Mouse (Mus musculus) liver, embryonic 14.5 days (tissue): ENCODE data around the gene Htra1. TPM values are rescaled to one million over a fixed set of nuclear protein-coding genes. Genes with fewer than 3 reads are reported as not detected.
A peak's percentile ranks its signal among the peaks of the same experiment; 100 is the strongest.

Source experiments
- ATAC-seq: fragments of 200-750 bp; cut with Nextera tagmentation; 2 replicates; pipeline ENCODE4 v1.8.0; 2017; ENCODE audit warnings: moderate number of reproducible peaks, mild to moderate bottlenecking, moderate library complexity; ENCODE audit not compliant: insufficient read depth
- DNase-seq, 3 experiments: peaks; one replicate each; pipeline ENCODE4 v3.0.0-alpha.2; 2012 to 2013; ENCODE audit warnings: low read depth in 3 of 3, low spot score in 3 of 3
- H3K27ac ChIP-seq: fragments of 300-500 bp; sonication (generic); 2 replicates; pipeline ENCODE4 v1.5.1; 2014; ENCODE audit warnings: moderate library complexity, mild to moderate bottlenecking, control low read depth, inconsistent platforms
- H3K27me3 ChIP-seq: fragments of 300-500 bp; sonication (generic); 2 replicates; pipeline ENCODE4 v1.6.1; 2014; ENCODE audit warnings: mild to moderate bottlenecking, low read length, moderate library complexity; ENCODE audit not compliant: control insufficient read depth, insufficient read depth
- H3K36me3 ChIP-seq: fragments of 300-500 bp; sonication (generic); replicated peaks from 2 replicates; pipeline ENCODE4 v1.6.1; 2014; ENCODE audit warnings: low read depth; ENCODE audit not compliant: control insufficient read depth, insufficient read depth
- H3K4me1 ChIP-seq, 2 experiments: fragments of 200-500 bp in 1 of 2; fragments of 300-500 bp in 1 of 2; sonication (generic) in 1 of 2; replicated peaks; 2 replicates each; pipeline ENCODE4 v1.6.1; 2012 to 2014; ENCODE audit warnings: antibody characterized with exemption in 1 of 2, inconsistent platforms in 1 of 2, low read length in 1 of 2; ENCODE audit not compliant: control insufficient read depth in 2 of 2, insufficient read depth in 2 of 2
- H3K4me2 ChIP-seq: fragments of 300-500 bp; sonication (generic); 2 replicates; pipeline ENCODE4 v1.6.1; 2014; ENCODE audit warnings: low read depth, mild to moderate bottlenecking, control low read depth, moderate library complexity
- H3K4me3 ChIP-seq, 2 experiments: fragments of 200-500 bp in 1 of 2; fragments of 300-500 bp in 1 of 2; sonication (generic) in 1 of 2; 2 replicates each; pipeline ENCODE4 v1.5.1; 2012 to 2014; ENCODE audit warnings: low read depth in 2 of 2, low read length in 2 of 2, mild to moderate bottlenecking in 2 of 2, control low read depth in 1 of 2, inconsistent platforms in 1 of 2, moderate library complexity in 1 of 2; ENCODE audit not compliant: insufficient read depth in 1 of 2
- H3K9ac ChIP-seq: fragments of 300-500 bp; sonication (generic); replicated peaks from 2 replicates; pipeline ENCODE4 v1.6.1; 2014; ENCODE audit warnings: mild to moderate bottlenecking, control low read depth, moderate library complexity
- H3K9me3 ChIP-seq: fragments of 300-500 bp; sonication (generic); 2 replicates; pipeline ENCODE4 v1.6.1; 2016; ENCODE audit warnings: low read length, mixed read lengths; ENCODE audit not compliant: control insufficient read depth
- CTCF ChIP-seq: IDR thresholded peaks from 2 replicates; pipeline ENCODE4 v1.5.1; 2016; ENCODE audit warnings: antibody characterized with exemption, low read depth, control low read depth
- EP300 ChIP-seq: IDR thresholded peaks from 2 replicates; pipeline ENCODE4 v1.6.1; 2016; ENCODE audit warnings: antibody characterized with exemption, low read depth
- WGBS: fragments of 180-500 bp; shearing (Covaris S2); extraction: QIAGEN DNeasy Blood & Tissue Kit; methylation state at CpG from one replicate; pipeline ENCODE4 v1.1.7; 2014; ENCODE audit not compliant: insufficient replicate concordance; 5-methylcytosine and 5-hydroxymethylcytosine counted together
- polyA plus RNA-seq, 2 experiments: library from polyadenylated mRNA; depleted of rRNA in 1 of 2; stranded (reverse) in 1 of 2; unstranded in 1 of 2; fragments of >200 nt; fragmentation: Nextera tagmentation in 1 of 2; extraction: Ambion mirVana in 1 of 2; gene quantifications; 2 replicates each; pipeline versions ENCODE4 v1.2.1 to v1.2.3; 2012 to 2014

Htra1 gene
- polyA plus RNA-seq, 2 experiments: 0.17 to 0.30 TPM

- ATAC-seq (no peak), DNase-seq (no peak)
- Histone ChIP-seq H3K4me2 (no peak overlapping the region), H3K27me3 (no peaks in the 10 kb centered on the region), H3K9me3 (no peaks in the 10 kb centered on the region), H3K4me1 (no peaks in the 10 kb centered on the region), H3K4me3 (no peak overlapping the region), H3K36me3 (no peaks in the 10 kb centered on the region), H3K9ac (no peak overlapping the region), H3K27ac (no peak overlapping the region)
- TF ChIP-seq CTCF (no peak), EP300 (no peak)
- 71% methylated on average over 9 of the region's 9 CpGs for WGBS
Observed at GRCm38 (mm10) chr7:130894931-130895617, 40.8 kb upstream of the Htra1 start.

DNA sequence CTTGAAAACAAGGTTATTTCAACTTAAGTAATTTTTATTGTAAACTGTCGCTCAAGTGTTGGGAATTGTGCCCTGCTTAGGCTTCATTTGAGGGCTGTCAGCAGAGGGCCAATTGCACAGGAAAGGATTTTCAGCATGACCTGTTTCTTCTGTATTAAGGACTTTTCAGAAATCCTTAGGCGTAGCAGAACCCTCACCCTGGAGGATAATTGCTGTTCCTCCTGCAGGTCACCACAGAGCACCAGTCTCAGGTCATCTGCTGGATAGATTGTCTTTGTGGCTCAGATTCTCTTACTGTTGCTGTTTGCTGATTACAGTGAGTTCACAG lies 40.3 kb upstream of the Htra1 start:
- H3K4me1 ChIP-seq: no peaks in the 10 kb centered on the region

DNA sequence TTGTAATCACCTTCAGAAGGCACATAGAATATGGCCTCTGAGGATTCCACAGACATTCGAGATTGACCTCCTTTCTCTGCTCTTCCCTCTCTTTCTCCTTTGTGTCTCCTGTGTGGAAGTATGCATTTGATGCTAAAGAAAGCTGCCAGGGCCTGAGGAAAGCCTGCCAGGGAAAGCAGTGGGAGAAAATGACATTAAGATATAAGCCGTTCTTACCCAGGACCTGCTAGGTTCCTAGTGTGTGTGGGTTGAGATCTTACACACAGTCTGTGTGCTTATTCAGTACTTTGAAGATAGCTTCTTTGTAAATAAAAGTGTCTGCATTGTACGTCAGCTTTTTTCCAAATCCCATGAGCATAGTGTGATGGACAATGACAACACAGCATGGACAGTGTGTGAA lies 39.8 kb upstream of the Htra1 start:
- TF ChIP-seq EP300: no peak
- no peak for TF ChIP-seq CTCF
- no peaks in the 10 kb centered on the region for H3K9me3 ChIP-seq
- H3K4me2 ChIP-seq: no peak overlapping the region
- H3K4me3 ChIP-seq: no peak overlapping the region
- H3K27me3 ChIP-seq: no peaks in the 10 kb centered on the region
- no peak for DNase-seq
- H3K4me1 ChIP-seq: no peaks in the 10 kb centered on the region
- no peak overlapping the region for H3K9ac ChIP-seq
- H3K36me3 ChIP-seq: no peaks in the 10 kb centered on the region
- H3K27ac ChIP-seq: no peak overlapping the region
- WGBS: 64% methylated on average over 3 of the region's 3 CpGs
- no peak for ATAC-seq

More for the DNA sequence above, 40.3 kb upstream of the Htra1 start:
- no peak for ATAC-seq
- Histone ChIP-seq H3K36me3 (no peaks in the 10 kb centered on the region), H3K4me3 (no peak overlapping the region), H3K4me2 (no peak overlapping the region), H3K9me3 (no peaks in the 10 kb centered on the region), H3K27ac (no peak overlapping the region), H3K27me3 (no peaks in the 10 kb centered on the region), H3K9ac (no peak overlapping the region)
- 75% methylated on average over 2 of the region's 2 CpGs for WGBS
- TF ChIP-seq EP300 (no peak), CTCF (no peak)
- no peak for DNase-seq

DNA sequence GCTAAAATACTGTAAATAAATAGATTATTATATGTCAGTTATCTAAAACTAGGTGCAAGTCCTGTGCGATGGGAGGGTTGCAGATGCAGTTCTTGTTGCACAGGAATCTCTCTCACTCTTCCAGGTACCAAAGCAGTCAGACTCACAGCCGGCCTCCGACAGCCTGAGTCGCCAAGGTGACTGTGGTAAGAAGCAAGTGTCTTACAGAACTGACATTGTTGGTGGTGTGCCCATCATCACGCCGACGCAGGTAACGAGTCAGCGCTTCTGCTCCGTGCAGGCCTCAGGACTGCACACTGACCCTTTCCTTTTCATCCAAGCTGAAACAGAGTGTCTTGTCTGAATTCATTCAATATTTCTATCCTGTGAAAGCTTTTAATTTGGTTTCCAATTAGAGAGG lies 38.7 kb upstream of the Htra1 start:
- no peaks in the 10 kb centered on the region for H3K27me3 ChIP-seq
- no peaks in the 10 kb centered on the region for H3K36me3 ChIP-seq
- DNase-seq: no peak
- H3K4me2 ChIP-seq: no peak overlapping the region
- H3K9ac ChIP-seq: no peak overlapping the region
- no peak for ATAC-seq
- no peak overlapping the region for H3K4me3 ChIP-seq
- H3K9me3 ChIP-seq: no peaks in the 10 kb centered on the region
- H3K4me1 ChIP-seq: no peaks in the 10 kb centered on the region
- TF ChIP-seq CTCF: no peak
- no peak for TF ChIP-seq EP300
- H3K27ac ChIP-seq: no peak overlapping the region
- 73% methylated on average over 10 of the region's 10 CpGs for WGBS

DNA sequence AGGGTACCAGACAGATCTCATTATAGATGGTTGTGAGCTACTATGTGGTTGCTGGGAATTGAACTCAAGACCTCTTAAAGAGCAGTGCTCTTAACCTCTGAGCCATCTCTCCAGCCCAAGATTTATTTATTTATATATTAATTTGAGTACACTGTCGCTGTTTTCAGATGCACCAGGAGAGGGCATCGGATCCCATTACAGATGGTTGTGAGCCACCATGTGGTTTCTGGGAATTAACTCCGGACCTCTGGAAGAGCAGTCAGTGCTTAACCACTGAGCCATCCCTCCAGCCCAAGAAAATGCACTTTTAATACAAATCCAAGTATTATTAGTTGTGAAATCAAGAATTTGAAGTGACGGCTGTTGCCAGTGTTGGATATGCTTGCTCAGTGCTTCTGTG lies 37.5 kb upstream of the Htra1 start:
- Histone ChIP-seq H3K4me3 (no peak overlapping the region), H3K9ac (no peak overlapping the region), H3K36me3 (no peaks in the 10 kb centered on the region), H3K27ac (no peak overlapping the region), H3K9me3 (no peaks in the 10 kb centered on the region), H3K4me2 (no peak overlapping the region), H3K27me3 (no peaks in the 10 kb centered on the region), H3K4me1 (no peaks in the 10 kb centered on the region)
- TF ChIP-seq EP300 (no peak), CTCF (0 out of 2 replicates have a peak, but pooled peaks have one; percentile 19)
- ATAC-seq (no peak), DNase-seq (no peak)
- 76% methylated on average over 4 of the region's 4 CpGs for WGBS
